Mouse (Mus musculus) lung, postnatal 0 days (tissue): ENCODE measurements around the gene Ahnak2. TPM values are rescaled to one million over a fixed set of nuclear protein-coding genes. Genes with fewer than 3 reads are reported as not detected.

Experiments used
- ATAC-seq: fragments of 200-750 bp; cut with Nextera tagmentation; 2 replicates; pipeline ENCODE4 v1.8.0; 2017; ENCODE audit warnings: moderate library complexity
- DNase-seq: peaks from one replicate; pipeline ENCODE4 v3.0.0-alpha.2; 2016; ENCODE audit warnings: low spot score
- H3K27ac ChIP-seq: fragments of 300-500 bp; sonication (generic); 2 replicates; pipeline ENCODE4 v1.5.1; 2014; ENCODE audit warnings: antibody characterized with exemption, mild to moderate bottlenecking, low read length, mixed read lengths
- H3K27me3 ChIP-seq: fragments of 300-500 bp; sonication (generic); replicated peaks from 2 replicates; pipeline ENCODE4 v1.6.1; 2014; ENCODE audit warnings: low read length, mixed read lengths; ENCODE audit not compliant: insufficient read depth
- H3K36me3 ChIP-seq: fragments of 300-500 bp; sonication (generic); 2 replicates; pipeline ENCODE4 v1.6.1; 2014; ENCODE audit warnings: low read length, mixed read lengths; ENCODE audit not compliant: insufficient read depth
- H3K4me1 ChIP-seq: fragments of 300-500 bp; sonication (generic); 2 replicates; pipeline ENCODE4 v1.6.1; 2014; ENCODE audit warnings: antibody characterized with exemption, low read depth, low read length, mixed read lengths; ENCODE audit not compliant: insufficient read depth
- H3K4me2 ChIP-seq: fragments of 300-500 bp; sonication (generic); replicated peaks from 2 replicates; pipeline ENCODE4 v1.6.1; 2014; ENCODE audit warnings: low read depth, mild to moderate bottlenecking, low read length, moderate library complexity, mixed read lengths
- H3K4me3 ChIP-seq: fragments of 300-500 bp; sonication (generic); 2 replicates; pipeline ENCODE4 v1.5.1; 2014; ENCODE audit warnings: low read depth, low read length
- H3K9ac ChIP-seq: fragments of 300-500 bp; sonication (generic); replicated peaks from 2 replicates; pipeline ENCODE4 v1.6.1; 2014; ENCODE audit warnings: low read depth, mild to moderate bottlenecking
- H3K9me3 ChIP-seq: fragments of 300-500 bp; sonication (generic); 2 replicates; pipeline ENCODE4 v1.6.1; 2016; ENCODE audit warnings: low read length, mixed read lengths
- CTCF ChIP-seq: IDR thresholded peaks from 2 replicates; pipeline ENCODE4 v1.5.1; 2016; ENCODE audit warnings: antibody characterized with exemption, mild to moderate bottlenecking
- EP300 ChIP-seq: IDR thresholded peaks from 2 replicates; pipeline ENCODE4 v1.6.1; 2016; ENCODE audit warnings: antibody characterized with exemption, mild to moderate bottlenecking, control low read depth
- WGBS: fragments of 180-500 bp; shearing (Covaris S2); extraction: QIAGEN DNeasy Blood & Tissue Kit; methylation state at CpG from one replicate; pipeline ENCODE4 v1.1.7; 2014; 5-methylcytosine and 5-hydroxymethylcytosine counted together
- polyA plus RNA-seq: library from polyadenylated mRNA; unstranded; fragments of >200 nt; fragmentation: Nextera tagmentation; extraction: Ambion mirVana; gene quantifications from 2 replicates; pipeline ENCODE4 v1.2.1, GENCODE M21; 2015

Gene Ahnak2
- polyA plus RNA-seq, 1 experiment from 2014 or later = 4.9 TPM

GRCm38 (mm10) chr12:112808212-112808586 is 5.7 kb upstream of the Ahnak2 start:
- WGBS = 70% methylated on average over 5 of the region's 5 CpGs
- Histone ChIP-seq H3K9me3 (no peaks in the 10 kb centered on the region), H3K27ac (0 out of 2 replicates have a peak overlapping the region, but pooled peaks have one; percentile 86), H3K36me3 (no peaks in the 10 kb centered on the region), H3K4me3 (peak overlapping the region; percentile 52; the same call in 1 of the 2 replicates), H3K4me2 (peak overlapping the region; percentile 93), H3K4me1 (peaks cover 4% of the 10 kb centered on the region; the same call in 1 of the 2 replicates), H3K27me3 (no peaks in the 10 kb centered on the region), H3K9ac (no peak overlapping the region)
- TF ChIP-seq EP300 (no peak), CTCF (no peak)
- DNase-seq (no peak), ATAC-seq (no peak)

DNA sequence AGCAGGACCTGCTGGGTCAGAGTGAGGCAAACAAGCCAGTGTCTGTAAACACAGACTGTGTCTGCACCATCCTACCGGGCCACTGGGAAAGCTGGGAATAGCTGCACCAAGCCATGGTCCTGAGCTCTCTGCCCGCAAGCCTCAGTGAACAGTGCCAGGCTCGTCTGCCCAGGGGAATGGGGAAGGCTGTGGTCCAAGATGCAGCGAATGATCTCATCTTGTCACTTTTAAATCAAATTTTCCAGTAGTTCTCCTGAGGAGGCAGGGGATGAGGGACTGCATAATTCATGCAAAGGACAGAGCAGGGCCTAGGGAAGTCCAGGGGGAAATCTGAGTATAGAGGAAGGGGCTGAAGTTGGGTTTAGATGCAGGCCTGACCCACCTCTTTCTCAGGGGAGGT is 5.3 kb upstream of the Ahnak2 start:
- TF ChIP-seq CTCF = no peak
- no peak for TF ChIP-seq EP300
- peaks cover 4% of the 10 kb centered on the region; the same call in 1 of the 2 replicates for H3K4me1 ChIP-seq
- H3K9me3 ChIP-seq = no peaks in the 10 kb centered on the region
- no peak for ATAC-seq
- no peaks in the 10 kb centered on the region for H3K27me3 ChIP-seq
- H3K27ac ChIP-seq = no peak overlapping the region
- 0 out of 2 replicates have a peak overlapping the region, but pooled peaks have one; percentile 93 for H3K4me2 ChIP-seq
- 77% methylated on average over 4 of the region's 4 CpGs for WGBS
- H3K9ac ChIP-seq = no peak overlapping the region
- no peaks in the 10 kb centered on the region for H3K36me3 ChIP-seq
- DNase-seq = no peak
- no peak overlapping the region for H3K4me3 ChIP-seq

DNA sequence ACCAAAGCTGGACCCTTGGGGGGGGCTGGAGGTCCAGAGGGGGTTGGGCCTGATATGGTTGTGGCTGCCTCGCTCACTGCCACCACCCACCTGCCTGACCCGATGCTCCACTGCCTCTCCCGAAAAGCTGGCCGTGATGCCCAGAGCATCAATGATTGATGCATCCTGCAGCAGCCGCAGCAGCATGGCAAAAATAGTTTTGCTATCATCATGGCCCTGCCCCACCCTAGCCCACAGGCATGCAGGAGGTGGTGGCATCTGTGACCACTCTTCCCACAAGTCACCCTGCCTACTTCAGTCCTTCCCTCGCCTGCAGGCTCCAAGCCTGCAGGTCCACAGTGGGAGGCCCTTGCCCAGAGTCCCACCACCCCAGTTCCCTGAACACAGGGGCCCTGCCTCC is 3.6 kb upstream of the Ahnak2 start:
- no peak overlapping the region for H3K27ac ChIP-seq
- no peak for DNase-seq
- no peak for ATAC-seq
- H3K4me3 ChIP-seq = no peak overlapping the region
- TF ChIP-seq EP300 (no peak), CTCF (no peak)
- no peak overlapping the region for H3K4me2 ChIP-seq
- 62% methylated on average over 6 of the region's 6 CpGs for WGBS
- no peaks in the 10 kb centered on the region for H3K9me3 ChIP-seq
- peaks cover 12% of the 10 kb centered on the region; the same call in 1 of the 2 replicates for H3K4me1 ChIP-seq
- H3K27me3 ChIP-seq = peaks cover 10% of the 10 kb centered on the region; the same call in 1 of the 2 replicates
- no peak overlapping the region for H3K9ac ChIP-seq
- H3K36me3 ChIP-seq = no peaks in the 10 kb centered on the region

- H3K4me3 ChIP-seq = no peak overlapping the region
- peaks cover 15% of the 10 kb centered on the region; the same call in 1 of the 2 replicates for H3K27me3 ChIP-seq
- H3K9me3 ChIP-seq = no peaks in the 10 kb centered on the region
- no peak overlapping the region for H3K4me2 ChIP-seq
- DNase-seq (no peak), ATAC-seq (no peak)
- no peaks in the 10 kb centered on the region for H3K36me3 ChIP-seq
- peaks cover 12% of the 10 kb centered on the region; the same call in 1 of the 2 replicates for H3K4me1 ChIP-seq
- TF ChIP-seq CTCF (no peak), EP300 (no peak)
- 41% methylated on average over 13 of the region's 13 CpGs for WGBS
- H3K9ac ChIP-seq = no peak overlapping the region
- no peak overlapping the region for H3K27ac ChIP-seq
These were observed 1.6 kb upstream of the Ahnak2 start for GRCm38 (mm10) chr12:112804046-112804445.

GRCm38 (mm10) chr12:112802917-112803316 is 460 bp upstream of the Ahnak2 start:
- TF ChIP-seq EP300 (no peak), CTCF (no peak)
- Histone ChIP-seq H3K9me3 (no peaks in the 10 kb centered on the region), H3K4me2 (peak overlapping the region; percentile 84; the same call in 1 of the 2 replicates), H3K4me1 (peaks cover 9% of the 10 kb centered on the region; the same call in 1 of the 2 replicates), H3K27me3 (peaks cover 15% of the 10 kb centered on the region; the same call in 1 of the 2 replicates), H3K4me3 (no peak overlapping the region), H3K36me3 (no peaks in the 10 kb centered on the region), H3K9ac (no peak overlapping the region), H3K27ac (no peak overlapping the region)
- ATAC-seq (no peak), DNase-seq (no peak)
- WGBS = 25% methylated on average over 3 of the region's 3 CpGs

GRCm38 (mm10) chr12:112800476-112800875 is 2.0 kb downstream of the Ahnak2 start:
- Histone ChIP-seq H3K4me2 (no peak overlapping the region), H3K4me1 (peaks cover 28% of the 10 kb centered on the region; the same call in 1 of the 2 replicates), H3K27ac (no peak overlapping the region), H3K36me3 (no peaks in the 10 kb centered on the region), H3K27me3 (peaks cover 15% of the 10 kb centered on the region; the same call in 1 of the 2 replicates), H3K9ac (no peak overlapping the region), H3K4me3 (no peak overlapping the region), H3K9me3 (no peaks in the 10 kb centered on the region)
- peak; percentile 70 for DNase-seq
- TF ChIP-seq CTCF (peak; percentile 89), EP300 (no peak)
- ATAC-seq = peak; percentile 16; the same call in 1 of the 2 replicates
- 4% methylated on average over 4 of the region's 4 CpGs for WGBS
